Mouse (Mus musculus) hindlimb bud, embryonic 11.5 days (tissue): ENCODE results near the gene Lrrc3c.

ENCODE experiments used
- DNase-seq: peaks from one replicate; pipeline ENCODE4 v3.0.0-alpha.2; 2012; ENCODE audit warnings: low read depth, low spot score; ENCODE audit errors: extremely low spot score

Gene Lrrc3c

GRCm38 (mm10) chr11:98597991-98598390 is at the start of gene Lrrc3c:
Gene Lrrc3c (plus strand): TSS chr11:98598291.
- DNase-seq = no peak

DNA sequence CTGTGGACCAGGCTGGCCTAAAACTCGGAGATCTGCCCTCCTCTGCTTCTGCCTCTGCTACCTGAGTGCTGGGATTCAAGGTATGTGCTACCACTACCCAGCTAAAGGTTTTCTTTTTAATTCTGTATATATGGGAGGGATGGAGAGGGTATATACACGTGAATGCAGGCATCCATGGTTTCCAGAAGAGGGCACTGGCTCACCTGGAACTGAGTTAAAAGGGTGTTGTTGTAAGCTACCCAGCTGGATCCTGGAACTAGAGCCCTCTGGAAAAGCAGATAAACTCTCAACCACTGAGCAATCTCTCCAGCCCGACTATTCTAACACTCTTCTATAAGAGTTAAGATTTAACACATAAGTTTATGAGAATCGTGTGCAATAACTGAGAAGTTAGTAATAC is 48.7 kb upstream of the Lrrc3c start:
- DNase-seq = no peak

DNA sequence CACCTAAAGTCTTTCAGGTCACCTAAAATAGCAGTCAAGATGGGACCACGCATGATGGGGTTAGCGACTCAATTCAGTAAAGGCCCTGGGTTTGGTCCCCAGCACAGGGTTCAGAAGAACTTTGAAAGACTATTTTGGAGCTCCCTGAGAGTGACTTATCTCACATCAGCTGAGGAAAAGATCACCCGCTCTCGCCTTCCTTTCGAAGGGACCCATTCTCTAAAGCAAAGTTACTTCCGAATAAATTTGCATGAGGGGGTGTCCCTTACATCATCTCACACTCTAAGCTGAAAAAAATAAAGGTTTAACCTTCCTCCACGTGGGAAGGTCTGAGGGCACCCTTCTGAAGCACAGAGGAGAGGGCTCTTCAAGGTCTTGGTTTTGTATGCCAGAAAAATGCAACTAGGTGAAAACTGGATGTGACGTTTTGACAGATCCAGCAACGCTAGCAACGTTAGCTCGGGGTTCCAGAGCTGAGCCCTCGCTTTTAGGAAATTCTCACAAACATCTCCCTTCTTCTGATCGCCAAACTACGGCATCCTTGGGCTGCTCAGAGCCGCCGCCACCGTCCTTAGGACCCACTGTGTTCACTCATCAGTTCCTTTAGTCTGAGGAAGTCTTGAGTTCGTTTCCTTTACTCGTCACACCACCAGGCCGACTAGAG is 47.6 kb upstream of the Lrrc3c start:
- DNase-seq = no peak

- DNase-seq = no peak
Observed at GRCm38 (mm10) chr11:98550975-98551828, 46.9 kb upstream of the Lrrc3c start, which contains the start of gene Zpbp2. Gene Zpbp2 (plus strand): TSS chr11:98551097.

- no peak for DNase-seq
Observed at GRCm38 (mm10) chr11:98553966-98554365, 44.1 kb upstream of the Lrrc3c start.

GRCm38 (mm10) chr11:98555124-98555700 is 42.9 kb upstream of the Lrrc3c start:
- DNase-seq = no peak

DNA sequence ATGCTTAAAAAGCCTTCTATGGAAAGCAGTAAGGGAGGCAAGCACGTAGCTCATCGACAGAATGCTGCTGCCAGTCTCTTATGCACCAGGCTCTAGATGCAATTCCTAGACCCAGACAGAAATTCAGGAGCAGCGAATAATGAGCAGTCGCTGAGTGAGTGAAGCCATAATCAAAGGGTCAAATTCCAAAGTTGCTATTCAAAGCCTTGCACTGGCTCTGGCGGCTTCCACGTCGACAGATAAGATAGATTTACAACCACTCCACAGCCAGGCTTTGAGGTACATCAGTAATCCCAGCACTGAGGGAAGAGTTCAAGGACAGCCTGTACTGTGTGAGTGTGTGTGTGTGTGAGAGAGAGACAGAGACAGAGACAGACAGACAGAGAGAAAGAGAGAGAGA is 37.1 kb upstream of the Lrrc3c start:
- DNase-seq = no peak

DNA sequence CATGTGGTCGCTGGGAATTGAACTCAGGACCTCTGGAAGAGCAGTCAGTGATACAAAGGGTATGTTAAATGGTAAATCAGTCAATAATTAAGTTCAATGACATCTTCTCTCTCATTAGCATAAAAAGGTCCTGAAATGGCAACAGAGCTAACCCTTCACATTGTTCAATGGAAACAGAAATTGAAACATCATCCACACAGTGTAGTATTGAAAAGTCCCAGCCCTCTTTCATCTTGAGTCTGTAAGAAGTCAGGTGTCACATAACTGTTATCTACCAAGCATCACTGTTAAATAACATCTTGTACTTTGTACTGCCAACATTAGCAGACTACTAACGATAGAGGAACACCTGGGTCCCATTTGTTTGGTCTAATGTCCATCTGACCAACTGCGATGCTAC is 35.1 kb upstream of the Lrrc3c start:
- no peak for DNase-seq

GRCm38 (mm10) chr11:98563921-98564414 is 34.1 kb upstream of the Lrrc3c start:
- DNase-seq = no peak

DNA sequence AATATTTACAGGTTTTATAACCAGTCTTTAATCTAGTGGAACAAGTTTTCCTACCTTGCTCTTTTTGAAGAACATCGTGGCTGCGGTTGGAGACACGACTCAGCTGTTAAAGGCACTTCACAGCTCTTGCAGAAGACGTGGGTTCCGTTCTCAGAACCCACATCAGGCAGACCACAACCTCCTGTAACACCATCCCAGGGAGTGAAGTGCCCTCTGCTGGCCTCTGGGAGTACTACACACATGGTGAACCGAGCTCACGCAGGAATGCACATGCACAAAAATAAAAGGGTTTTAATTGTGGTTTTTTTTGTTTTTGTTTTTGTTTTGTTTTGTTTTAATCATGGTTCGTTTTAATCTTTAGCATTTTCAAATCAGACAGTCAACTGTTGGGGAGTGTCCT is 29.8 kb upstream of the Lrrc3c start:
- DNase-seq = no peak

- DNase-seq = no peak
Observed at GRCm38 (mm10) chr11:98569461-98569860, 28.6 kb upstream of the Lrrc3c start.

GRCm38 (mm10) chr11:98577776-98578175 is 20.3 kb upstream of the Lrrc3c start:
- no peak for DNase-seq

DNA sequence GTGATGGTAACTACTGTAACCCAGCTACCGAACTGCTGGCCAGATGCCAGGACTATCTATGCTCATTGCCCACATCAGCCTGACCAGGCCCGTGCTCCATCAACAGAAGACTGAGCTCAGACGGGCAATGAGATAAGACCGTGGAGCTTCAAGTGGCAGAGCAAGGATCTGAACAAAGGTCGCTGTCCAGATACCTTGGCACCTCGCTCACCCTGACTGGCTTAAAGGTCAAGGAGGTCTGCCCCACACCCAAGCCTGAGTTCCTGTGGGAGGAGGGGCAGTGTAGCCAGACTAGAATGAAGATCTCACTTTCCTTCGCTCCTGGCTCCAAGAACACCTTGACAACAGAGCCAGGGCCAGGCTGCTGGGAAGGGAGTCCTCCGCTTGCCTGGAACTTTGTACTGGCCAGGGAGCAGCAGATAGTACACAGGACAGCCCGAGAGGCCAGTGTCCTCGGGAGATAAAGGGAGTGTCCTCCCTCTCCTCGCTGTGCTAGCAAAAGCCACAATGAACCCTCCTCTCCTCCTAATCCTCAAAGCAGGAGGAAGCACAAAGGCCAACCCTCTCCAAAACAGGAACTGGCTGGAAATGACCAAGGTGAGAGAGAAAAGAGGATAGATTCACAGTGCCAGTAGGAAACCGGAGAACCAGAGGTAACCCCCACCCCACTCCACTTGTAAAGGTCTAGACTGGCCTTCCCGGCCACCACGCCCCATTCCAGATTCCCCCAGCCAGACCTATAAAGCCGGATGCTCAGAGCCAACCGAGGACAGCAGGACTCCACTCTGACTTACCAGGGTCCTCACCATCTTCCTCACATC is 17.6 kb upstream of the Lrrc3c start:
- no peak for DNase-seq

- DNase-seq = no peak
Observed at GRCm38 (mm10) chr11:98581286-98582029, 16.6 kb upstream of the Lrrc3c start.

- DNase-seq = no peak
Observed at GRCm38 (mm10) chr11:98582030-98582388, 16.1 kb upstream of the Lrrc3c start.

DNA sequence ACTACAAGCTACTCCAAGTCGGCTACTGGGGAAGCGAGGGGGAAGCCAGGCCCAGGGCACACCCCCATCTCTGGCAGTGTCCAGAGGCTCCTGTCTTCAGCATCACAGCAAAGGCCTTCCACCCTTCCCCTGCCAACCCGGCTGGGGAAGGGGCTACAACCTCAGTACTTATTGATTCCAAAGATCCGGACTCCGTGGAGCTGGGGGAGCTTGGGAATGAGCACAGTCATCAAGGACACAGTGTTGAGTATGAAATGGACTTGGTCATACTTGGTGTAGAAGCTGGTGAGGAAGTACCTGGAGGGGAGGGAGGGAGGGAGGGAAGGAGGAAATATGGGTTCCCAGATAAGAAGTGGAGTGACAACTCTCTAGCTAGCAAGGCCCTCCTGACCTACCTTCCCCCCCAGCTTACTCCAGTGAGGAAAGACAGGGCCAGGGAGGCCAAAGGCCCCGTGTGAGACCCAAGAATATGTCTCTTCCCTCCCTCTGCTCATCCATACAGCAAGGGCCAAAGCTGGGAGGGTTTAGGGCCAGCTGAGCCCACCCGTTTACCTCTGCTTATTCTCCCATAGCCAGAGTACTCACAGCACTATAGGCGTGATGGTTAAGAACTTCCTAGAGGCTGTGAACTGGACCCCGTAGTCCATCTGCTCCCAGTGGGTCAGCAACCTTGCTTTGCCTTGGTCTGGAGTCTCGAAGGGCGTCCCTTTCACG is 15.4 kb upstream of the Lrrc3c start:
- no peak for DNase-seq

GRCm38 (mm10) chr11:98583265-98583552 is 14.9 kb upstream of the Lrrc3c start:
- DNase-seq = no peak

- no peak for DNase-seq
Observed at GRCm38 (mm10) chr11:98583571-98583970, 14.5 kb upstream of the Lrrc3c start.

GRCm38 (mm10) chr11:98584146-98584545 is 13.9 kb upstream of the Lrrc3c start:
- no peak for DNase-seq

DNA sequence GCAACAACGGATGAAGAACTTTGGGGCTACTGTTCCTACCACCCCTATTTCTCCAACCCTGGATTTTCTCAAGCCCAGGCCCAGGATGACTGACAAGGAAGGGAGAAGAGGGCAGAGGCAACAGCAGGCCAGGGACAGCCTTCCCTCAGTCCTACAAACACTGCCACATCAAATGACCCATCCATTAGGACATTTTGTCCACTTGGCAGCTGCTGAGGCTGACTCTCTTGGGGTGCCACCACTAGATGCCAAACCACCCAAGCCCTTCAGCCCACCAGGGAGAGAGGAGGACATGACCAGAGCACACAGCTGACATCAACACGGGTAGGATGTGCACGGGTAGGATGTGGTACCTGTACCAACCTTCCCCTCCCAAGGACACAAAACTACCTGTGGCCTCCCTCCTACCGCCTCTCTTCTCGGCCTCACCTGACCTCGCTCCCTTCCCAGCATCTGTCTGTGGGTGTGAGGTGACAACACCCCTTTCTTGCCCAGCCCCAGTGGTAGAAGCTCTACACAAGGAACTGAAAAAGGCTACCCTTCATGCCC is 13.4 kb upstream of the Lrrc3c start:
- DNase-seq = no peak
